Mouse (Mus musculus) hindbrain, postnatal 0 days (tissue): ENCODE measurements around the gene Vsig8. TPM values are rescaled to one million over a fixed set of nuclear protein-coding genes. Genes with fewer than 3 reads are reported as not detected.
A peak's percentile ranks its signal among the peaks of the same experiment; 100 is the strongest.

Source experiments
- ATAC-seq: fragments of 200-750 bp; cut with Nextera tagmentation; 2 replicates; pipeline ENCODE4 v1.8.0; 2017; ENCODE audit warnings: mild to moderate bottlenecking, moderate TSS enrichment, moderate library complexity
- DNase-seq: peaks from one replicate; pipeline ENCODE4 v3.0.0-alpha.2; 2015; ENCODE audit warnings: low spot score
- H3K27ac ChIP-seq: fragments of 300-500 bp; sonication (generic); 2 replicates; pipeline ENCODE4 v1.5.1; 2014; ENCODE audit warnings: mild to moderate bottlenecking
- H3K27me3 ChIP-seq: fragments of 300-500 bp; sonication (generic); 2 replicates; pipeline ENCODE4 v1.6.1; 2014; ENCODE audit warnings: low read length, mixed read lengths; ENCODE audit not compliant: insufficient read depth
- H3K36me3 ChIP-seq: fragments of 300-500 bp; sonication (generic); 2 replicates; pipeline ENCODE4 v1.6.1; 2014; ENCODE audit warnings: low read length, mixed read lengths; ENCODE audit not compliant: insufficient read depth
- H3K4me1 ChIP-seq: fragments of 300-500 bp; sonication (generic); 2 replicates; pipeline ENCODE4 v1.6.1; 2014; ENCODE audit warnings: antibody characterized with exemption, low read length, mixed read lengths; ENCODE audit not compliant: insufficient read depth
- H3K4me2 ChIP-seq: fragments of 300-500 bp; sonication (generic); 2 replicates; pipeline ENCODE4 v1.6.1; 2014; ENCODE audit warnings: low read depth, mild to moderate bottlenecking, low read length, moderate library complexity, mixed read lengths
- H3K4me3 ChIP-seq: fragments of 300-500 bp; sonication (generic); 2 replicates; pipeline ENCODE4 v1.5.1; 2014; ENCODE audit warnings: low read length
- H3K9ac ChIP-seq: fragments of 300-500 bp; sonication (generic); replicated peaks from 2 replicates; pipeline ENCODE4 v1.6.1; 2014; ENCODE audit warnings: mild to moderate bottlenecking, low read length, moderate library complexity, mixed read lengths
- H3K9me3 ChIP-seq: fragments of 300-500 bp; sonication (generic); 2 replicates; pipeline ENCODE4 v1.6.1; 2016; ENCODE audit warnings: low read length, mixed read lengths
- CTCF ChIP-seq: IDR thresholded peaks from 2 replicates; pipeline ENCODE4 v1.5.1; 2016; ENCODE audit warnings: antibody characterized with exemption, control low read depth, low read depth
- WGBS: fragments of 180-500 bp; shearing (Covaris S2); extraction: QIAGEN DNeasy Blood & Tissue Kit; methylation state at CpG from one replicate; pipeline ENCODE4 v1.1.7; 2014; 5-methylcytosine and 5-hydroxymethylcytosine counted together
- polyA plus RNA-seq: library from polyadenylated mRNA; unstranded; fragments of >200 nt; fragmentation: Nextera tagmentation; extraction: Ambion mirVana; gene quantifications from 2 replicates; pipeline ENCODE4 v1.2.1, GENCODE M21; 2015
- total RNA-seq: library from RNA; depleted of rRNA; stranded (reverse); fragments of >200 nt; gene quantifications from 2 replicates; pipeline ENCODE4 v1.2.3, GENCODE M21; 2014

The Vsig8 gene
- total and polyA plus RNA-seq, 2 experiments from 2014 or later = 1.9 to 2.9 TPM

- peak; percentile 16; the same call in 1 of the 2 replicates for TF ChIP-seq CTCF
- no peaks in the 10 kb centered on the region for H3K9me3 ChIP-seq
- no peak overlapping the region for H3K4me2 ChIP-seq
- ATAC-seq (peak; percentile 31; the same call in 1 of the 2 replicates), DNase-seq (no peak)
- H3K27me3 ChIP-seq = no peaks in the 10 kb centered on the region
- H3K9ac ChIP-seq = no peak overlapping the region
- H3K4me1 ChIP-seq = no peaks in the 10 kb centered on the region; the same call in none of the 2 replicates
- no peak overlapping the region for H3K4me3 ChIP-seq
- no peaks in the 10 kb centered on the region; the same call in 1 of the 2 replicates for H3K36me3 ChIP-seq
- 37% methylated on average over 13 of the region's 13 CpGs for WGBS
- H3K27ac ChIP-seq = peak overlapping the region; percentile 13; the same call in 1 of the 2 replicates
Observed at GRCm38 (mm10) chr1:172512962-172513361, 42.8 kb upstream of the Vsig8 start.

GRCm38 (mm10) chr1:172513525-172514212 is 42.1 kb upstream of the Vsig8 start:
- Histone ChIP-seq H3K9ac (no peak overlapping the region), H3K4me1 (no peaks in the 10 kb centered on the region; the same call in none of the 2 replicates), H3K27me3 (no peaks in the 10 kb centered on the region), H3K4me2 (no peak overlapping the region), H3K36me3 (no peaks in the 10 kb centered on the region), H3K27ac (peak overlapping the region; percentile 13; the same call in 1 of the 2 replicates), H3K4me3 (no peak overlapping the region), H3K9me3 (no peaks in the 10 kb centered on the region)
- ATAC-seq (no peak), DNase-seq (no peak)
- TF ChIP-seq CTCF = no peak
- WGBS = 68% methylated on average over 17 of the region's 17 CpGs

DNA sequence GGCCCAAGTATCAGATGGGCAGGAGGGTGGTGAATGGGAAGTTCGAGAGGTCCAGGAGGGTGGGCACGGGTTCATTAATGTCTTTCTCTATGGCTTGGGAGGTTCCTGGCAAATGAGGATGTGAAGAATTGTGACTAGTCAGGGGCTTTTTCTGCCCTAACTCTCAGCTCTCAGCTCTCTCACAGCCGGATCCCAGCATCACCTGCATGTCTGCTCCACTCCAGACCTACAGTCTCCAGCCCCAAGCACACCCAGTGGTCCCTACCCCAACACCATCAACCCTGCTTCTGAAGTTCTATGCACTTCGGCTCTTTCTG is 41.6 kb upstream of the Vsig8 start:
- Histone ChIP-seq H3K9ac (no peak overlapping the region), H3K4me3 (no peak overlapping the region), H3K9me3 (no peaks in the 10 kb centered on the region), H3K27ac (no peak overlapping the region), H3K27me3 (no peaks in the 10 kb centered on the region), H3K4me1 (no peaks in the 10 kb centered on the region; the same call in none of the 2 replicates), H3K4me2 (no peak overlapping the region), H3K36me3 (no peaks in the 10 kb centered on the region)
- no peak for ATAC-seq
- WGBS = 69% methylated on average over 4 of the region's 4 CpGs
- no peak for TF ChIP-seq CTCF
- no peak for DNase-seq

DNA sequence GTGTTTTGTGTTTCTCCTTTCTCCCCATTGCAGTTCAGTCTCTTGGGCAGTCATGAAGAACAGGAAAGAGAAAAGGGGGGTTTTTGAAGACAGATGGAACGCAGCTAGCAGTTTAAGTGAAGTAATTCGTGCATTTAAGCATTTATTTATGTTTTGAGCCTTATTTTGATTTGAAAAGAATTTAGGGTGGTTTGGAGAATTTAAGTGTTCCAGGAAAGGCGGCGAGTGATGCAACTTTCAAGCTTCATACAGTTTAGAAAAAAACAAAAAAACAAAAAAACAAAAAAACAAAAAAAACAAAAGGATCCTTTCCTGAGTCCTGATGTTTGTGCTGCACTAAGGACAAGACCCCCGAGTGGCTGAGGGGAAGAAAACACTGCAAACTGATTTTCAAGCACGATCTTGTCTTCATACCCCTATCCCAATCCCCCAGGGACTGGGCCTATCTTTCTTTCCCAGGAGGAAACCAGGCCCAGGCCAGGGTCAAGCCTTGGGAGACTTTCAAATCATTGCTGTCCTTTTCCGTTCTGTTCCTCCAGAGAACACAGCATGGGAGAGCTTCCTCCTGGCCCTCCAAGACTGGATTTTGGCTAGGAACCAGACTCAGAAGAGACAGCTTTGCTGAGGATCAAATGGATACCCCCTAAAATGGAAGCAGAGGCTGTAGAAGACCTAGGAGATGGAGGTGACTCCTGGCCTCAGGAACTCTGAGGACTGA is 41.0 kb upstream of the Vsig8 start:
- no peak overlapping the region for H3K27ac ChIP-seq
- H3K9me3 ChIP-seq = no peaks in the 10 kb centered on the region
- no peaks in the 10 kb centered on the region; the same call in none of the 2 replicates for H3K4me1 ChIP-seq
- WGBS = 74% methylated on average over 7 of the region's 7 CpGs
- no peaks in the 10 kb centered on the region for H3K27me3 ChIP-seq
- ATAC-seq (no peak), DNase-seq (no peak)
- no peaks in the 10 kb centered on the region for H3K36me3 ChIP-seq
- no peak overlapping the region for H3K4me2 ChIP-seq
- H3K4me3 ChIP-seq = no peak overlapping the region
- no peak for TF ChIP-seq CTCF
- no peak overlapping the region for H3K9ac ChIP-seq

GRCm38 (mm10) chr1:172515396-172515795 is 40.3 kb upstream of the Vsig8 start:
- Histone ChIP-seq H3K4me2 (no peak overlapping the region), H3K9me3 (no peaks in the 10 kb centered on the region), H3K27me3 (no peaks in the 10 kb centered on the region), H3K9ac (no peak overlapping the region), H3K36me3 (no peaks in the 10 kb centered on the region), H3K27ac (no peak overlapping the region), H3K4me3 (no peak overlapping the region), H3K4me1 (no peaks in the 10 kb centered on the region; the same call in none of the 2 replicates)
- DNase-seq (no peak), ATAC-seq (no peak)
- WGBS = 44% methylated on average over 1 of the region's 1 CpGs
- TF ChIP-seq CTCF = no peak

GRCm38 (mm10) chr1:172518013-172518412 is 37.7 kb upstream of the Vsig8 start:
- DNase-seq (no peak), ATAC-seq (no peak)
- Histone ChIP-seq H3K27me3 (no peaks in the 10 kb centered on the region), H3K9me3 (no peaks in the 10 kb centered on the region), H3K4me2 (no peak overlapping the region), H3K27ac (no peak overlapping the region), H3K9ac (no peak overlapping the region), H3K4me1 (no peaks in the 10 kb centered on the region; the same call in 1 of the 2 replicates), H3K4me3 (no peak overlapping the region), H3K36me3 (no peaks in the 10 kb centered on the region)
- TF ChIP-seq CTCF = peak; percentile 59
- WGBS = 77% methylated on average over 4 of the region's 4 CpGs

GRCm38 (mm10) chr1:172519644-172520043 is 36.1 kb upstream of the Vsig8 start:
- no peaks in the 10 kb centered on the region for H3K36me3 ChIP-seq
- no peak overlapping the region for H3K27ac ChIP-seq
- H3K27me3 ChIP-seq = no peaks in the 10 kb centered on the region
- H3K4me3 ChIP-seq = no peak overlapping the region
- no peak for ATAC-seq
- DNase-seq = no peak
- no peak for TF ChIP-seq CTCF
- H3K9ac ChIP-seq = no peak overlapping the region
- WGBS = 68% methylated on average over 6 of the region's 6 CpGs
- no peak overlapping the region for H3K4me2 ChIP-seq
- no peaks in the 10 kb centered on the region for H3K4me1 ChIP-seq
- H3K9me3 ChIP-seq = no peaks in the 10 kb centered on the region
